Mouse (Mus musculus): ENCODE data around the gene Mki67. TPM values are rescaled to one million over a fixed set of nuclear protein-coding genes. Genes with fewer than 3 reads are reported as not detected.

Mki67 gene
- total RNA-seq (2023): 219 and 227 TPM in 2 replicates

DNA sequence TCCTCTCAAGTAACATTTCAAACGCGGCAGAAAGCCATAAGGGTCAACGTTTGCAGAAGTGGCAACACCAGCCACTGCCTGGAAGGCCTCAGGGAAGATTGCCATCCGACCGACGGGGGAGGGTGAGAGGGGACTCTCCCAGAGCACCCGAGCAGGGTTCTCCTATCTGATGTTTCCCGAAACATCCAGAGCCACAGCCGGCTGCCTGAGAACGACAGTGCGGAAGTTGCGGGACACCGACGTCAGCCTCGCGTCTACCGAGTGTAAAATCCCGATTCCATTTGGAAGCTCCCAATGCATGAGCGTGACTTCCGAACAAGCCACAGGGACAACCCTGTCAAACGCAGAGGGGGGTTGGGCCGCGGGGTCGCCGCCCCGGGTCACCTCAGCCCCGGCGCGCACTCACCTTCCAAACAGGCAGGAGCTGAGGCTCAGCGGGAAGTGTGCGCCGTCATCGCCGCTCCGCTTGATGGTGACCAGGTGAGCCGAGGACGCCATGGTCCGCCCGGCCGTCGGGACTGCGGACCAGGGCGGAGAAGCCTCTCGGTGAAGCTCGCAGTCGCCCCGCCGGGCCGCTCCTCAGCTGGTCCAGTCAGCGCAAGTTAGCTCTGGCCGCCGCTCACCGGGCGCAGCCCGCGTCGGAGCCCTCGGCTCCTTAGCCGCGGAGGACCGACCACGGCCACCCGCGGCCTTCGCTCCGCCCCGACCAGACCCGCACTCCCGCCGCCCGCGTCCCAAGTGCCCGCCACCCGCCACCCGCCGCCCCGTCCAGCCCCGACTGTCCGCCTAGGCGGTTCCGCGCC, at the start of gene Mki67:
Gene Mki67 (minus strand): TSS at position 720 of the 803 bp plus-strand sequence.

Other genes starting within 250 kb of the Mki67 start
- not detected in 2 replicates for gene Clrn3, start 187.7 kb downstream of the Mki67 start, total RNA-seq (2023)
- gene Ptpre, start 178.9 kb downstream of the Mki67 start, total RNA-seq (2023): 177 and 232 TPM in 2 replicates

All from neutrophil, adult 65 days (primary cell).